Mouse (Mus musculus) G1E (cell line): ENCODE results near the gene Slc12a7.

Experiments used
- CTCF ChIP-seq: IDR thresholded peaks from 2 replicates; pipeline ENCODE4 v1.5.1; 2012; ENCODE audit warnings: low read depth, low read length, inconsistent platforms, mixed read lengths
- GATA1 ChIP-seq: IDR thresholded peaks from 2 replicates; pipeline ENCODE4 v1.6.1; 2012; ENCODE audit warnings: borderline replicate concordance, low read length, inconsistent platforms, mixed read lengths
- GATA2 ChIP-seq: IDR thresholded peaks from 2 replicates; pipeline ENCODE4 v1.6.1; 2012; ENCODE audit warnings: low read depth, low read length, inconsistent platforms, borderline replicate concordance
- POLR2AphosphoS5 ChIP-seq: IDR thresholded peaks from 2 replicates; pipeline ENCODE4 v1.6.1; 2012; ENCODE audit warnings: low read depth, low read length, inconsistent platforms; ENCODE audit not compliant: insufficient replicate concordance
- TAL1 ChIP-seq: conservative IDR thresholded peaks from 2 replicates; pipeline ENCODE4 v1.6.1; 2012; ENCODE audit warnings: low read depth, low read length, inconsistent platforms, mixed read lengths

DNA sequence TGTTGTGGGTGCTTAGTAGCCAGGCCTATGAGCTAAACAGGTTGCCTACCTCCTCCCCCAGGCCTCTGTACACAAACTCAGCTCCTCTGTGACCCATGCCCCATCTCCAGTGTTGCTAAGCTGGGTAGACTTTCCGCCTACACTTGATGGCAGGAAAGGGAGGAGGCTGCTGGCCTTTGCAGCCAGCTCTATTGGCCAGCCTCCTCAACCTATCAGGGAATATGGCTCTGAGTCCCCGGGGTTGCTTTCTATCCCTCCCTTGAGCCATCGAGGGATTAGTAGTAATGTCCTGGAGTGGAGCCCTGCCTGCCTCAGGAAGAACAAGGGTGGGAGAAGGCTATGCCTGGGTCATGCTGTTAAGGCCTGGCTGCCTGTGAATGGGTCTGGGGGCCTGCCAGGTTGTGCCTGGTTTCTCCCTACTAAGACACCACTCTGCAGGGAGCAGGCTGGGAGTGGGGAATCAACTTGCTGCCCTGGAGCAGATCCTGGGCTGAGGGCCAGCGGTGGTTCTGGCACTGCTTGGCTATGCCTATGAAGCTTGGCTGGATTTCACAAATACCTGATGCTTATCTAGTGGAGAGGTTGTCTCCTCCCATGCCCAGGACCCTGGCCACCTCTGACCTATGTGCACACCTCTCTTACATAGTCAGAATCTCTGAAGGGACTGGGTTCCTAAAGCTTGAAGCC is 40.8 kb downstream of the Slc12a7 start:
- TF ChIP-seq CTCF, result no peak
- no peak for TF ChIP-seq TAL1
- no peak for TF ChIP-seq GATA1
- no peak for TF ChIP-seq POLR2AphosphoS5
- no peak for TF ChIP-seq GATA2
